Mouse (Mus musculus): ENCODE measurements around the gene Pax1. TPM values are rescaled to one million over a fixed set of nuclear protein-coding genes. Genes with fewer than 3 reads are reported as not detected.

The Pax1 gene
- polyA plus RNA-seq, 1 experiment from 2014 or later, result 7.3 TPM

DNA sequence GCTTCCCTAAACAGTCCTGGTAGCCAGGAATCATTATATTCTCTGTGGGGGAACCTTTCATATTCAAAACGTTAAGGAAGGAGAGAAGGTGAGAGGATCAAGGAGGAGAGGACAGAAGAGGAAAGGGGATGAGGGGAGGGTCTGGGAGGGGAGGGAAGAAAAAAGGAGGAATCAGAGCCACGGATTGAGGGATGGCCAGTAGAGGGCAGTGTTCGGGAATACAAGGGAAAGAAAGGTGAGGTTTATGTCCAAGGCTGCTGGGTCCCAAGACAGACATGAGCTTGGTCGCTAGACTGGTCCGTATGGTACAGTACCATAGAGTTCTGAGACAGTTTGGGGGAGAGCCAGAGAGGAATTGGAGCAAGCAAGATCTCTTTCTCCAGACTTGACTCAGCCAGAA lies 71.4 kb downstream of the Pax1 start:
- no peak overlapping the region for H3K4me3 ChIP-seq (ENCODE audit: low read depth, low read length)
- no peak for DNase-seq (ENCODE audit: low spot score)
- H3K9me3 ChIP-seq (ENCODE audit: control insufficient read depth, low read length), result no peaks in the 10 kb centered on the region
- no peak overlapping the region for H3K9ac ChIP-seq (ENCODE audit: low read depth, low read length)
- H3K27ac ChIP-seq (replicated peaks; ENCODE audit: low read depth, low read length), result no peak overlapping the region
- H3K4me1 ChIP-seq (ENCODE audit: control insufficient read depth, insufficient read depth, low read length), result no peaks in the 10 kb centered on the region
- H3K4me2 ChIP-seq (ENCODE audit: low read depth, low read length), result no peak overlapping the region
- no peaks in the 10 kb centered on the region for H3K27me3 ChIP-seq (replicated peaks; ENCODE audit: control insufficient read depth, insufficient read depth, low read length)
- H3K36me3 ChIP-seq (ENCODE audit: control insufficient read depth, insufficient read depth, low read length), result no peaks in the 10 kb centered on the region
- whole genome bisulfite sequencing, result 29% methylated on average over 5 of the region's 5 CpGs
- no peak for ATAC-seq (ENCODE audit: low read depth)

Other genes with a start within 250 kb of the Pax1 start
- not detected in 2 replicates for gene Nkx2-2, start 167.7 kb upstream of the Pax1 start, polyA plus RNA-seq (2014; fragmentation: Nextera tagmentation; extraction: Ambion mirVana)